Mouse (Mus musculus): ENCODE measurements around the gene Pnmt.

Gene Pnmt

DNA sequence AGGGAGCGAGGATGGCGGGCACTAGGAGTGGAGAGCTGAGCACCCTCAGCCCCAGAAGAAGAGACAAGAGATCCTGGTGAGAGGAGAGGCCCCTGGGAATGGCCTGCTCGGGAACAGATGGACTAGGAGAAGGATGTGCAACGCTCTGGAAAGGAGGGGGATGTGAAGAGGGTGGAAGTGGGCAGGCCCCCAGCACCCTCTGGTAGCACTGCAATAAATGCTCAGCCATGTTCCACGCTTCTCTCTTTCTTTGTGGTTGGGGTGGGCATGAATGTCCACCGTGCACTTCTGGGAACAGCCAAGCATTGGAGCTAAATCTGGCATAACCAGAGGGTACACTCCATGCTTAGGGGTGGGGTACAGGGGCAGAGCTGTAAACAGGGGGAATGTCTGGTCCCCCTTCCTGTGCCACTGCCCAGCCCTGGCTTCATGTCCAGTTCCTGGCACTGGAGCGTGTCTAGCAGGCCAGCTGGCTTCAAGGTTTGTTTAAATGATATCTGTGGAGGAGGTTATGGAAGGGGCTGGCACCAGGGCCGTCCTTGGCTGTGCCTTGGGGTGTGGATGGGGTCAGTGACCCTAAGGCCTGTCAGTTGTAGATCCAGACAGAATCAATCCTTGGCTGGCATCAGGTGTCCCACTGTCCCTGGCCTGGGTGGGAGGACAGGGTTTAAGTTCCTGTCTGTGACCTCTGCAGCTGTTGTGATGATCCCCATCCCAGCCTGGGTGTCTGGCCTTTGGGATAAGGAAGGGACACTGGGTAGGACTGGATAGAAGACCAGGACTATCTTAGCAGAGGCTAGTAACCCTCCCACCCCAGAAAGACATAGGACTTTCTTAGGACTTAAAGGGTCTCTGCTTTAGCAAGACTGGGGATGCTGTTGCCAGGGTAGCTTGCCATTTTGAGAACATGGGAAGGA is 1.3 kb upstream of the Pnmt start:
- DNase-seq = no peak

DNA sequence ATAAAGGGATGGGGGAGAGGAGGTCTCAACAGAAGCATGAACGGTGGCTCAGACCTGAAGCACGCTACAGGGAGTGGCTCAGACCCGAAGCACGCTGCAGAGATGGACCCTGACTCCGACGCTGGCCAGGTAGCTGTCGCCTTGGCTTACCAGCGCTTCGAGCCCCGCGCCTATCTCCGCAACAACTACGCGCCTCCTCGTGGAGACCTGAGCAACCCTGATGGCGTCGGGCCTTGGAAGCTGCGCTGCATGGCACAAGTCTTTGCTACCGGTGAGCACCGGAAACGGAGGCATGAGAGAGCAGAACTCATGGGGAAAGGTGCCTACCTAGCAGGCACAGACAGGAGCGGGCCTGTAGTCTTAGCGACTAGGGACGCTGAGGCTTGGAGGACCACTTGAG is 346 bp downstream of the Pnmt start:
- peak in 1 of 2 experiments; percentile 25 for DNase-seq

DNA sequence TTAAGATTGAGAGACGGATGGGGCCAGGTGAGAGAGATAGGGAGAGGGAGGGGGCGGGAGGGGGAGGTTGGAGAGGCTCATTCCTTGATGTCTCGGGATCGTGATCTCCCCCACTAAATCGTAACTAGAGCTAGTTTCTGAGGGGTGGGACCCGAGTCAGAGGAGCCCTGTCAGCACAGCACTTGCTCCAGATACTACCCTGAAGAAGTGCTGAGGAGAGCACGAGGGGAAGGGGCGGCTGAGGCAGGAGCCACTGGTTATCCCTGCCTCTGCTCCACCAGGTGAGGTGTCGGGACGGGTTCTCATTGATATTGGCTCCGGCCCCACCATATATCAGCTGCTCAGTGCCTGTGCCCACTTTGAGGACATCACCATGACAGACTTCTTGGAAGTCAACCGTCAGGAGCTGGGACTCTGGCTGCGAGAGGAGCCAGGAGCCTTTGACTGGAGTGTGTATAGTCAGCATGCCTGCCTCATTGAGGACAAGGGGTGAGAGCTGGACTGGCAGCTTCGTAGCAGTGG is 867 bp downstream of the Pnmt start:
- DNase-seq = no peak

DNA sequence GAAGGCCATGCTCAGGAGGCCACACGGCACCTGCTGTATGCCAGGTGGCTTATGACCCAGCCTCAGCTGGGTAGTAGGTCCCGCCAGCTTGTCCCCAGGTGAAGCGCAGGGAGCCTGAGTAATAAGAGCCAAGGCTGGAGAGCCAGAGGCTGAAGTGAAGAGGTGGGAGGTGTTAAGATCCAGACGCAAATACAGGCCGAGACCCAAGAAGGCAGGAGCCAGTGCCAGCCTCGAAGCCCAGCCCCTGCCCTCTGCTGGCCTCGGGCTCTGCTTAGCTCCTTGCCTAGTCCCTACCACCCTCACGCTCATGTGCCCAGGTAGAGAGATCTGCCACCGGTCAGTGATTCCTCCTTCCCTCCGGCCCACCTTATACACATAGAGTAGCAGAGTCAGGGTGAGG is 2.0 kb downstream of the Pnmt start:
- peak in 1 of 2 experiments; percentile 19 for DNase-seq

DNA sequence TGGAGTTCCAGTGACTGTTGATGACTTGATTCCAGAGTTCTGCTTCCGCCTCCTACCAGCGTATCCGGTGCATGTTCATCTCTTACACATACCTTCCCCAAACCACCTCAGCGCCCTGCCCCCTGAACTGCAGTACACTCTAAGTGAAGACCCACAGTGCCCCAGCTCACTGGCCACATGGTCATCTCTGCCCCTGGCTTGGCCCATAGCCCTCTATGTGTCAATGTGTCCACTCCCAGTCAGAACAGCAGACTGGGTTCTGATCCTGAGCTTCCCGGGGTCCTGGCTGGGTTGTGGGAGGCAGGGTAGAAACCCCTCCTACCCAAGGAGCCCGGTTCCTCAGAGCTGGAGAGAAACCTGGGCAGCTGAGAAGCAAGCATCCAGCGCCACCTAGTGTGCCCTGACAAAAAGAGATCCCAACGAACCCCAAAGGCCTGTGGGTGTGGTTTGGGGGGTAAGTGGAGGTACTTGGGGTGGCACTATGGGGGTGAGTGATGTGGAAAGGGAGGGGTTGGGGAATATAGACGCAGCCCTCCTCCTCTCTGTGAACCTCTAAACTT is 3.1 kb downstream of the Pnmt start:
- DNase-seq = peak; percentile 73 to 82

DNA sequence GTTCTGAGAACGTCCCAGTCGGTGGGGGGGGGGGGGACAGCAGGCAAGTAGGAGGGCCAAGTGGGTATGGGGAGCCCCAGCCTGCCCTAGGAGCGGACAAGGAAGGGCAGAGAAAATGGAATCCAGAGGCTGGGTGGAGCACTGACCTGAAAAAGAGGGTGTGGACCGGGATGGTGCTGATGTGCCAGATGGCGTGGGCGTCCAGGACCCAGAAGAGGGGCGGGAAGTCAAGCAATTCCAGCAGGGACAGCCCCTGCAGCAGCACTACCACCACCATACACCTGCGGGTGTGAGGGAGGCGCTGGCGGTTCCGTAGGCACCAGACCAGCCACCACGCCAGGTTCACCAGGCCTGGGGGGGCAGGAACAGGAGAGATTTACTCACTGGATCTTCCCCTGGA is 3.9 kb downstream of the Pnmt start:
- no peak for DNase-seq

DNA sequence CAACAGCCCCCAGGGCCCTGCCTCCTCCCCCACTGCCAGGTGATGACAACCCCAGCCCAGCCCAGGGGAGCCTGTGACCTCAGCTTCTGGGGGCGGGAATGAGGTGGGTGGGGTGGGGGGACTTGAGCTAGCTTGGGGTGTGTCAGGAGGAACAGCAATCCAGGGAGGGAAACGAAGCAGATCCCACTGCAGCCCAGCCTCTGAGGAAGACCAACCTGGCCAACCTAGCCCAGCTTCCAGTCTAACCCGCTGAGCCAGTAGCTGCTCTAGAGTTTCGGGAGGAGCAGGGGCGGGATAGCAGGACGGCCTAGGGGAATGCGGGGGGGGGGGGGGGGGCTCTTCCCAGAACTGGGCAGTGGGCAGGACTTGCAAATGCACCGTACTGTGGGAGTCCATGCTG is 5.8 kb downstream of the Pnmt start:
- no peak for DNase-seq

DNA sequence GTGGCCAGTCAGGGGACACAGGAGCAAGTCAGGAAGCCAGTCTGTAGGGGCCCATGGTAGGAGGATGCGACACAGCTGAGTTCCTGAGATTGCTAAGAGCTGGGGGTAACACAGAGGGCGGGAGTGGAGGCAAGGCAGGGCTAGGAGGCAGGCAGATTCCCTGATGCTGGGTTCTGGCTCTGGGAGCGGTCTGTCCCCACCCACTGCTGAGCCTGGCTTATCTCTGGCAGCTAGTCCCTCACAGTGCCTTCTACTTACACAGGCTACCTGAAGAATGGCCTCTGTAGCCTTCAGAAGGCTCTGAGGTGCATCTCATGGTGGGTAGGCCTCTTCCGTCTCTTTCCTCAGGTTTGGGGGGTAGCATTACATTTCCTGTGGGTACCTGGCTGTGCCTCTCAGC is 6.4 kb downstream of the Pnmt start:
- DNase-seq = peak in 1 of 2 experiments; percentile 15

DNA sequence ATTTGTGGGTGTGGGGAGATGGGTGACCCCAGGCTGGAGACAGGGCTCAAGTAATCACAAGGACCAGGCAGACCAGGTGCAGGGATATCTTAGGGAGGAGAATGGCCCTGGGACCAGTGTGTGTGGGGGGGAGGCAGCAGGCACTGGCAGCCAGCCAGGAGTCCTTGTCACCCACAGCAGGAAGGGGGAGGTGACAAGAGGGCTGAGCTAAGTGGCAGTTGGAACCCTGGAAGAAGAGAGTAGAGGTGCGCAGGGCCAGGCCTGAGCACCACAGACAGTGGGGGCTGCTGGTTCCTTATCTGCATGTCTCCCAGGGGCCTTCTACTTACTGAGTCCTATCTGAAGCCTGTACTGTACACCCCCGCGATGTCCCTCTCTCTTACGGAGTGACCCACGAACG is 7.1 kb downstream of the Pnmt start:
- DNase-seq = peak; percentile 68 to 74

DNA sequence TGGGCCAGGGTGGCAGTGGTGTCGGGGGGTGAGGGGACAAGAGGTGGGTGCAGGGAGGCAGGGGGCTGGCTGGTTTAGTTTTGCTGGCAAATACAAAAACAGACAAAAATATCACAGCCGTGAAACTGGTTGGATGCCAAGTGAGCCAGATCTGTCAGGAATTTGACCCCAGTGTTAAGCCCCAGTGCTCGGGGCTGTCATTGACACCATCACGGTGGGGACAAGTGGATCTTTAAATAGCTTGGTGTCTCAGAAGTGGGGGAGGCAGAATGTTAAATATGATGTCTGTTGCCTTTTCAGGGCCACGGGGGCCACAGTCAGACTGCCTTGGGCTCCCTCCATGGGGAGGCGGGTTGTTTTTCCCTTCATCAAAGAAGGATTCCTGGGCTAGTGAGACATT is 8.1 kb downstream of the Pnmt start:
- peak in 1 of 2 experiments; percentile 42 for DNase-seq

DNA sequence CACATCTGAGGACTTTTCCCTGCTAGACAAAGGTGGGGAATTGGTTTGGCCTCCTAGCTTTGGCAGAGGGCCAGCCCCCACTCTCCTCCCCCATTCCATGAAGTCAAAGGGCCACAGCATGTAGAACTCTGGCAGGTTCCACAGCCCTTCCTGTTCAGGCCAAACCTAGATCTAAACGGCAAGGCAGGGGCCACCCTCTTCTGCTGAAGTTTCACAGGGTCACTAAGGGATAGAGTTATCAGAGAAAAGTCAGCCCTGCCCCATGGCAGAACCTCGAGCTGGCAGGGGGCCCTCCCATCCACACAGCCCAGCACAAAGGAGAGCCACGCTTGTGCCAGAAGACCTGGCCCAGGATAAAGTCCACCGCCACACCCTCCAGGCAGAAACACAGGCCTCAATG is 8.8 kb downstream of the Pnmt start:
- DNase-seq = peak; percentile 67 to 77

DNA sequence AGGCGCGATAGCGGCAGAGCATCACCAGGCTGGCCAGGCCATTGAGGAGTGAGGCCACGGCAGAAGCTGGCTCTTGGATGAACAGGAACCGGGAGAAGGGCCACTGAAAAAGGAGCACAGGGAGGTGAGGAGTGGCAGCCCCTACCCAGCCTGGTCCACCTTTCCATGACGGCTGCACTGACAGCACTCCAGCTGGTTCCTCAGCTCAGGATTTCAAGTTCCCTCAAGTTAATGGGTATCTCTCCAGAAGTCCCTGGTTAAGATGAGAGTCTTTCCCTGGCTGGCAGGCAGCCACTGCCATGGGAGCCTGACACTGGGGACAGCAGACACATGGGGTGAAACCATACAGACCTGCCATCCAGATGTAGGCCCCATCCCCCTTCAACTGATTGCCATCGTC is 11.7 kb downstream of the Pnmt start:
- no peak for DNase-seq

DNA sequence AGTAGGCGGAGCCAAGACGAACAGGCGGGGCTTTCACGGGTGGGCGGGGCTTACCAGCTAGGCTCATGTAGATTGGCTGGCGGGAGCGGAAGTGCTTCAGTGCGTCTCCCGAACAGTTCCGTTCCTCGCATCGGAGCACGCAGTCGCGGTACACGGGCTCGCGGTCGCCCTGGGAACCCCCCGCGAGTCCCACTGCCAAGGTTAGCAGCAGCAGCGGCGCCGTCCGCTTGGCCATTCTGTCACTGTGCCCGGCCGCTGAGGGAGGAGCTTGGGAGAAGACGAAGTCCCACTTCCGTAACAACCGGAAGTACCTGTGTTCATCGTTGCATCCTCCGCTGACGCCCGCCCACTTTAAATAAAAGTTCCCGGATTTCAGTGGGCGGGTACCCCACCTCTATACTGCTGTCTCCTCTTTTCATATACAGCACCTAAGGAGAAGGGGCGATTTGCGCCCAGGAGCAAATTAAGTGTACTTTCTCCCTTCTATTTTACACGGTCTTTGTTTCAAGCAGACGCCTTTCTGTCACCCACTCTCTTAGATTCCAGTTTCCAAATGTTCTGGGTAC is 14.0 kb downstream of the Pnmt start, which contains the start of gene Pgap3:
Gene Pgap3 (minus strand): TSS at position 330 of the 566 bp plus-strand sequence.
- DNase-seq = peak; percentile 94 to 96

DNA sequence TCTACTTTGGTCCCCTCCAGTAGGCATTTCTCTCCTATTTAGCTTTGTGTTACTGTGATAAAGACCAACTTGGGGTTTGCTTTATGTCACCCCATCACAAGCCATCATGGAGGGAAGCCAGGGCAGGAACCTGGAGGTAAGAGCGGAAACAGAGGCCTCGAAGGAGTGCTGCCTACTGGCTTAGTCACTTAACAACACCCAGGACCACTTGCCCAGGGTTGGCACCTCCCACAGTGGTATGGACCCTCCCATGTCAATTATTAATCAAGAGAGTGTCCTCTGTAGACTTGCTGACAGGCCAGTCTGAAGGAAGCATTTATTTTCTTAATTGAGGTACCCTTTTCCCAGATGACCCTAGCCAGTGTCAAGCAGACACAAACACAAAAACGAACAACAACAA is 14.6 kb downstream of the Pnmt start:
- peak; percentile 49 to 68 for DNase-seq

DNA sequence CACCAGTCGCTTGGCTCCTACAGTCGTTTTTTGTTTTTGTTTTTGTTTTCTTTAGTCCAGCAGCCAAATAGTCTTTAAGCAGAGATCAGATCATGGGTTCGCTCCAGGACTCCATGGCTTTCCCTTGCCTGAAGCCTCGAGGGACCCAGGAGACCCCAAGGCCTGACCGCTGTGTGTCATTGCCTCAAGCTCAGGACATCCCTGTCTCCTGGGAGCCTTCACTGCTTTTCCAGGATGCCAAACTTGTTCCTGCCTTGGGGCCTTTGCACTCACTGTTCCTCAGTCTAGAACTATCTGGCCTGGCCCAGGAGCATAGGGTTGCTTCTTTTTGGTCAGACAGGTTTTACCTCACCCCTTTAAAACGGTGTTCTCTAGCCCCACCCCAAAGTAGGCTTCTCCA is 20.4 kb downstream of the Pnmt start:
- DNase-seq = no peak

DNA sequence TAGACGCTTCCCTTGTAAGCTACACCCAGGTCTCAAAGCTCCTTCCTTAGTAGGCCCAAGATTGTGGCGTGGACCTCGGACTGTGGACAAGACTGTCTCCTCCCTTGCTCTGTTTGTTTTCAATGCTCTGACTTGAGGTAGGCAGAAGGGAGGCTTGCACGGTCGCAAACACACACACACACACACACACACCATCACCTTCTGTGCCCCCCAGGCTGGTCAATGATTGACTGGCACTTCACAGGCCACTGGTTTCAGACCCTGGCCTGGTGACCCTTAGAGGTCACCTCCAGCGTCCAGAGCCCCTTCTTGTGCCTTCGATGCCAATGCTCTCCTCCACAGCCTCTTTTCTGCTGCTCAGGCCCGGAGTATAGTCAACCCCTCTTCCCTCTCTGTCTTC is 22.6 kb downstream of the Pnmt start:
- peak; percentile 75 to 86 for DNase-seq

DNA sequence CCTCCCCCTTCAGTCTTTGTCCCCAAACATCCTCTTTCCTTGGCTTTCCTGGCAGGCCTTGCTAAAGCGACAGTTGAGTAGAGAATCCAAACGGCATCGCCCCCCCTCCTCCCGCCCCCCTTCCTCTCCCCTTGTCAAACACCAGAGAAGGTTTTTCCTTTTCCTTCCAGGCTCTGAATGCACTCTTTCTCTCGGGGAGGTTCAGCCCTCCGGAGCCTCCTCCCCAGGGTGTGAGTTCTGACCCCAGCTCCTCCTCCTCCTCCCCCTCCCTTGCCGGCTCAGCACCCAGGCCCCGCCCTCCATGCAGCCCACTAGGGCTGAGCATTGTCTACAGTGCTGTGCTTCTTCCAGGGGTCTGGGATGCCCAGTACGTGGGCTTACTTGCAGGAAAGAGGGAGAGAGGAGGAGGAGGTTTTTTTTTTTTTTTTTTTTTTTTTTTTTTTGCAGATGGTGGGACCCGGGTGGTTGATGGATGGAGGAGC is 23.1 kb downstream of the Pnmt start:
- DNase-seq = peak; percentile 78 to 85

DNA sequence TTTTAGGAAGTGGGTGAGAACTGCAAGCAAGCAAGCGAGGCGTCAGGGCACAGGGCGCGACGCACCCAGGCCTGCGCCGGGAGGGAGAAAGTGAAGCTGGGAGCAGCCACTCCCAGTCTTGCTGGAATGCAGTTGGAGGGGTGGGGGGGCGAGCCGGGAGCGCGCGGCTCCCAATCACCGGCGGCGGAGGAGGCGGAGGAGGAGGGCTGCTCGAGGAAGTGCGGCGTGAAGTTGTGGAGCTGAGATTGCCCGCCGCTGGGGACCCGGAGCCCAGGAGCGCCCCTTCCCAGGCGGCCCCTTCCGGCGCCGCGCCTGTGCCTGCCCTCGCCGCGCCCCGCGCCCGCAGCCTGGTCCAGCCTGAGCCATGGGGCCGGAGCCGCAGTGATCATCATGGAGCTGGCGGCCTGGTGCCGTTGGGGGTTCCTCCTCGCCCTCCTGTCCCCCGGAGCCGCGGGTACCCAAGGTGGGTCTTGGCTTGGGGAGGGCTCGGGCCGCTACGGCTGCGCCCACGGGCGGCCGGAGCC is 26.1 kb downstream of the Pnmt start, which contains the start of gene Erbb2:
Gene Erbb2 (plus strand): TSS at position 198 of the 524 bp plus-strand sequence.
- peak; percentile 91 to 95 for DNase-seq

DNA sequence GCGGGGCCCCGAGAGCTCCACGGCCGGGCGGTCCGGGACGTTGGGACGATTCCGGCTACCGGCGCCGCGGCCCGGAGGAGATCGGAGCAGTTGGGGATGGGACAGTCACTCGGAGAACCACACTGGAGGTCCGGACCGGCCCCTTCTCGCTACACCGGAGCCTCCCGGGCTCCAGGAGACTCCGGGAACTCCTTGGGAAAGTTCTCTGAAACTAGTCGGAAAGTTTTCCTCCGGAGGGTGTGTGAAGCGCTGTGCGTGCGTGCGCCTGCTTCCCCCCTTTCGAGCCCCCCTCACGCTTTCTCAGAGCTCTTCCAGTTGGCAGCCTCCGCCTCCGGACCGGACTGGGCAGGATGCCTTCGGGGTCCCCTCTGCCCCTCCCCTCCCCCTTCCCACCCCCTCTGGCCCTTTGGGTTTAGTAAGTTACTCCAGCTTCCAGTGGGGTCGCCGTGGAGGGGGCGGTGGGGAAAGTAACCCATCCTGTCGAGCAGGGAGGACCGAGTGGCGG is 26.6 kb downstream of the Pnmt start:
- DNase-seq = peak; percentile 70 to 79

DNA sequence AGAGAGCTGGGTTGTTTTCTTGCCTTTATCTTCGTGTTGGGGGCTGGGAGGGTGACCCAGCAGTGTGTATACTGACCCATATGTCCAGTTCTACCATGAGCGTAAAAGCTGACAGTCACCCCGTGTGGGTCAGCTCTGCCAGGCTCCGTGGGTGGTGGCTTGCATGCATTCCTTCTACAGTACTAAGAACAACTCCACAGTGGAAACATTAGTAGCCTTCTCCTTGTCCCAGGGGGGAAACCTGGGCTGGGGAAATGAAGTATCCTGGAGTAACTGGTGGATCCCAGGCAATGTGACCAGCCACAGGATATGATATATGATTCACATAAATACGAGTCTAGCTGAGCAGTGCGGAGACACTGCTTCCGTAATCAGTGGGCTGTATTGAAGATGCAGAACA is 27.5 kb downstream of the Pnmt start:
- peak; percentile 35 to 36 for DNase-seq

DNA sequence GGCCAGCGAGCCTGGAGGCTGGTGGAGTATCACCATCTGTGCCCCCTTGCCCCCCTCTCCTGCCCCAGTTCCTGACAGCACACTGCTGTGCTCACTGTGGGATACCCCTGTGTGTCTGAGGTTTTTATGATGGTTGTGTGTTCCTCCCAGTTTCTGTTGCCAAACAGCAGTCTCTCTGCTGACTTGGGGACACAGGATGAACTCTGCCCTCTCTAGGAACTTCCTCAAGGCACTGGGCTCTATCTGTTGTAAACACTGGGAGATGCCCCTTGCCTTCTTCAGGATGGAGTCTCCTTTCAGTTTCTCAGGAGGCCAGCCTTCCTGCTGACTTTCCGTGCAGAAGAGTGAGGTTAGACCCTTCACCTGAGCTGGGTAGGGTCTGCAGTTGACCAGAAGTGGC is 27.9 kb downstream of the Pnmt start:
- no peak for DNase-seq

DNA sequence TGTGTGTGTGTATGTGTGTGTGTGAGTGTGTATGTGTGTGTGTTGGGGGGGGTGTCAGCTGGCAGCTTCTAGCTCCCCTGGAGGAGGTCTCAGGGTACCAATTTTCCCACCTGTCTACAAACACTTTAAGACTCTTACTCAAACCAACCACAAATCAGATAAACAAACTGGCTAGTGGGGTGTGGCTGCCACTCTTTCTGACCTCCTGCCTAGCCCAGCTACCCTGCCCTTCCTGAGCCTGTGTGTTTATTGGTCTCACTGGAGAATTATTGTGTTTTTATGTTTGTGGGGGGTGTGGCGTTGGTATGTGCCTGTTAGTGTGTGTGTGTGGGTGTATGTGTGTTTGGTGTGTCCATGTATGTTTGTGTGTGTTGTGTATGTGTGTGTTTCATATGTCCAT is 30.8 kb downstream of the Pnmt start:
- no peak for DNase-seq

DNA sequence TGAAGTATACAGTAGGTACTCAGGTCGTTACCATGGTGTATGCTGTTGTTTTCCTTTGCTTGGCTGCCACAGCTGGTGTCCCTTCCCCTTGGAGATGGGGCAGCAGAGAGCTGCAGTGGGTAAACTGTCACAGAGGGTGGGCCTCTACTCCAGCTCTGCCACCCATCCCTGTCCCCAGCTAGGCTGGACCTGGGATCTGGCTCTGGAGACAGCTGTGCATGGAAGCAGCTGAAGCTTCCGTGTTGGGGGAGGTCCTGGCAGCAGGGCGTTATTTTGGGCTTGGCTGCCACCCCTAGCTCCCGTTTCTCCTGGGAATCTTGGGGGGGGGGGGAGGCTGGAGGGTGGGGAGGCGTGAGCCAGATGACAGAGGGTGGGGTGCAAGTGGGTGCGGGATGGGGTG is 32.0 kb downstream of the Pnmt start:
- DNase-seq = no peak

All from kidney, postnatal 4 days (tissue).